Mouse (Mus musculus) bone marrow macrophage, adult 2 months (primary cell): ENCODE results near the gene Gna14. TPM values are rescaled to one million over a fixed set of nuclear protein-coding genes. Genes with fewer than 3 reads are reported as not detected.

Experiments
- H3K27ac ChIP-seq: 2 replicates; pipeline ENCODE4 v1.5.1; 2012; ENCODE audit warnings: low read depth, low read length; ENCODE audit not compliant: insufficient read depth
- H3K4me1 ChIP-seq: 2 replicates; pipeline ENCODE4 v1.6.1; 2012; ENCODE audit warnings: low read length; ENCODE audit not compliant: control insufficient read depth, insufficient read depth
- H3K4me3 ChIP-seq: 2 replicates; pipeline ENCODE4 v1.5.1; 2012; ENCODE audit warnings: mild to moderate bottlenecking, low read length, moderate library complexity; ENCODE audit not compliant: insufficient read depth
- CTCF ChIP-seq: IDR thresholded peaks from 2 replicates; pipeline ENCODE4 v1.5.1; 2012; ENCODE audit warnings: low read depth, mild to moderate bottlenecking, low read length, moderate library complexity
- POLR2A ChIP-seq: IDR thresholded peaks from 2 replicates; pipeline ENCODE4 v1.6.1; 2012; ENCODE audit warnings: mild to moderate bottlenecking, low read depth, low read length, borderline replicate concordance
- polyA plus RNA-seq: library from polyadenylated mRNA; stranded (reverse); fragments of >200 nt; gene quantifications from 2 replicates; pipeline ENCODE4 v1.2.4, GENCODE M21; 2012; ENCODE audit not compliant: missing spikeins, insufficient read depth, insufficient read length

The Gna14 gene
- polyA plus RNA-seq, 1 experiment, result not detected

DNA sequence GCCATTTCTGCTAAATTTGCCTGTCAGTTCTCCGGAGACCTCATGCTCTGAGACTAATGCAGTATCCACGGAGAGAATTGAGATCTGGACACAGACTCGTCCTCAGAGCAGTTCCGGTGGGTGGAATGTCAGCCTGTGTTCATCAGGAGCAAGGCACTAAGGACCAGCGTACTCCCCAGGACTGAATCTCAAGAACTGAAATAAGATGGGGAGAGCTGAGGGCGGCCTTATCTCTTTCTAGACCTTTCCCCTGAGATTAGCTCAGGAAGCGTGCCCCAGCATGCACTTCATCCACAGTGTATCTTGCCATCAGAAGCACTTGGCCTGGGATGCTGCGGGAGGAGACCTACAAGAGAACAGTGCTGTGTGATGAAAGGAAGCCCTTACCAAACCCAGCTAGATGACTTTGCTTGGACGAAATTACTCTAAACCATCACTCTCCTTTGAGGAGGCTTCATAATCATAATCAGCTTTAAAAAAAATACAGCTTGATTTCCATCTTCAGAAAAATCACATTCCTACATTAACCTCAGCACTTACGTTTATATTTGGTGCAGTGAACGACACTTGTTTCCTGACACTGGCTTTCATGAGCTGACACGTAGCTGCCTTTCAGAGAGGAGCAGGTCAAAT is 41.9 kb downstream of the Gna14 start:
- TF ChIP-seq CTCF, result no peak
- TF ChIP-seq POLR2A, result no peak
- Histone ChIP-seq H3K4me3 (no peak overlapping the region), H3K4me1 (no peaks in the 10 kb centered on the region), H3K27ac (no peak overlapping the region)

DNA sequence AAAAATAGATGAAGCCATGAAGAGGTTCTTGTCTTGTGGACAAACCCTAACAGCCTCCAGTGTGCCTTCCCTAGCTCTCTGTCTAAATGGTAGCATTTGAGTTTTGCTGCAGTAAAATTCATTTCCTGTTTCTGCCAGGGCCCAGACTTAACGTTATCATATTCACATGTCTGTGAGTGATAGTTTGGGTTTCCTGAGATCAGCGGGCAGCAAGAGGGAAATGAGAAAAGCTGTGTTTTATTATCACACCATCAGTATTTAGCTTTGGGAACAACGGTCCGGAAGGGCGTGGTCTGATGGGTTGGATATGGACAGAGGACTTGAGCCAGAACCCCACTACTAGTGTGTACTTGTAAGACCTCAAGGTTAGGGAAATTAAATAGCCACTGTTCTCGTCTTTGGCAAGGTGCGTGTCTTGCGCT is 42.6 kb downstream of the Gna14 start:
- TF ChIP-seq CTCF, result no peak
- TF ChIP-seq POLR2A, result no peak
- H3K4me1 ChIP-seq, result no peaks in the 10 kb centered on the region
- H3K27ac ChIP-seq, result no peak overlapping the region
- no peak overlapping the region for H3K4me3 ChIP-seq

- no peak for TF ChIP-seq CTCF
- TF ChIP-seq POLR2A, result no peak
- Histone ChIP-seq H3K4me3 (no peak overlapping the region), H3K4me1 (no peaks in the 10 kb centered on the region), H3K27ac (no peak overlapping the region)
Measured at GRCm38 (mm10) chr19:16482047-16482446, 46.5 kb downstream of the Gna14 start.

GRCm38 (mm10) chr19:16484237-16484636 is 48.7 kb downstream of the Gna14 start:
- Histone ChIP-seq H3K4me3 (no peak overlapping the region), H3K27ac (no peak overlapping the region), H3K4me1 (no peaks in the 10 kb centered on the region)
- TF ChIP-seq CTCF (no peak), POLR2A (no peak)

DNA sequence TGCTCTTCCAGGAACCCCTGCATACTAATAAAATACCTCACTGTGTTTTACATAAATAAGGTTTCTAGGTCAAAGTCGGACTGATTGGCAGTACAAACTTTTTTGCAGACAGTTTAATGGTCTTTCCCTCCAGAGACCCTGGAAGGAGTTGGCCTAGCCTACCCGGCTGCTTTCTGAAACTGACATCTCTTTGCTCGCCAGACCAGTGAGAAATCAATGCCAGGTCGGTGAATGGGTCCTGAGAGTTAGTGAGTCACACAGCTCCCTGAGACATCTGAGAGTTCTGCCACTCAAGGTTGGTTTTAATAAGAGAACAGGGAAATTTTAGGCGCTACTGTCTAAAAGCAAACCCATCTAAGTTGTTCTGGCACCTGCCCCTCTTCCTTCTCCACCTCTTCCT is 49.1 kb downstream of the Gna14 start:
- no peak for TF ChIP-seq POLR2A
- TF ChIP-seq CTCF, result no peak
- Histone ChIP-seq H3K4me1 (no peaks in the 10 kb centered on the region), H3K4me3 (no peak overlapping the region), H3K27ac (no peak overlapping the region)

DNA sequence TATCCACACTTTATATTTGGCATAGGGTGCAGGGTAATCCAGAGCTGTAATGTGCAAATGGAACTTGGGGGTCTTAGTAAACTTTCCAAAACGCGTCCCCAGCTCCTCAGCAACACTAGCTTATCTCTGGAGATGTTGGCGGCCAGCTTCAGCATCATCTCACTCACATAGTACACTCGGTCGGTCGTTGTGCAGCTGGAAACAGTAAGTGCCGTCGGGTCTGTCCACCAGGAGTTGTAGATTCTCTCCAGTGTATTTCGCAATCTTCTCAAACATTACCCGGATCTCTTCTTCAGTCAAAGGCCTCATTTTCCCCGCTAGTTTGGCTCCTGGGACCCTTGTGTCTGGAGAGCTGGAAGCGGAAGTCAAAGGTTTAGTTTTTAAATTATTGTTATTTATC is 55.2 kb downstream of the Gna14 start:
- H3K27ac ChIP-seq, result no peak overlapping the region
- no peak for TF ChIP-seq CTCF
- no peak for TF ChIP-seq POLR2A
- no peaks in the 10 kb centered on the region for H3K4me1 ChIP-seq
- no peak overlapping the region for H3K4me3 ChIP-seq

DNA sequence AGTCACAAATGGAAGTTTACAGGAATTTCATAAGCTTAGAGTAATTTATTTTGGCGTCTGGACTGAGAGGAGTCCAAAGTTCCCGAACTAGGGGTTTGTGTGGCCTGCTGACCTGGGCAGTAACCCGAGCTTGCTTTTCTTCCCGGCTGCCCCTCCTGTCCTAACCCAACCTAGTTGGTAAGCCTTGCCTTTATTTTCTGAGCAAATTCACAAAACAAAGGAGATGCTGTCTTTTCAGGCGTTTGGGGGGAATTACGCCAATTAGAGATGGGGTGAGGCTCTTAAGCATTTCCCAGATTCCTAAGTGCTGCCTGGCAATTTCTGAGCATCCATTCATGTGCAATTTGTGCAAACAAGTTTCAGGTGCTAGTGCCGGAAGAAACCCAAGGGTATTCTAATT is 55.9 kb downstream of the Gna14 start:
- Histone ChIP-seq H3K4me1 (no peaks in the 10 kb centered on the region), H3K27ac (no peak overlapping the region), H3K4me3 (no peak overlapping the region)
- no peak for TF ChIP-seq CTCF

DNA sequence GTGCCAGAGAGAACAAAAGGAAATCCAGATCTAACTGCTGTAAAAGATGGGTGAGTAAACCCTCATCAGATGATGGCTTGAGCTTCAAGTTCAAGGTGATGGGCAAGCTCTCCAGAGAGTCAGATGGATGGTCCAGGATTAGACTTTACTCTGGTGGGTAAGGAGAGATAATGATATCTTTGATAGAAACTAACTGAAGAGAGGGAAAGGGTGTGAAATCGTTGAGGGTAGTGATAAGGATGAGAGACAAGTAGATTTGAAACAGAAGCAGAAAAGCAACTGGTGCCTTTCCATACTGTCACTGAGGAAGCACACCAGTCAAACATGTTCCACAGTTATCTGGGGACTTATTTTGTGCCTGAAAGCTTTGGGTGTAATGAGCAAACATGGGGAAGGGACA is 56.9 kb downstream of the Gna14 start:
- no peak overlapping the region for H3K27ac ChIP-seq
- H3K4me3 ChIP-seq, result no peak overlapping the region
- no peak for TF ChIP-seq POLR2A
- TF ChIP-seq CTCF, result no peak
- H3K4me1 ChIP-seq, result no peaks in the 10 kb centered on the region

DNA sequence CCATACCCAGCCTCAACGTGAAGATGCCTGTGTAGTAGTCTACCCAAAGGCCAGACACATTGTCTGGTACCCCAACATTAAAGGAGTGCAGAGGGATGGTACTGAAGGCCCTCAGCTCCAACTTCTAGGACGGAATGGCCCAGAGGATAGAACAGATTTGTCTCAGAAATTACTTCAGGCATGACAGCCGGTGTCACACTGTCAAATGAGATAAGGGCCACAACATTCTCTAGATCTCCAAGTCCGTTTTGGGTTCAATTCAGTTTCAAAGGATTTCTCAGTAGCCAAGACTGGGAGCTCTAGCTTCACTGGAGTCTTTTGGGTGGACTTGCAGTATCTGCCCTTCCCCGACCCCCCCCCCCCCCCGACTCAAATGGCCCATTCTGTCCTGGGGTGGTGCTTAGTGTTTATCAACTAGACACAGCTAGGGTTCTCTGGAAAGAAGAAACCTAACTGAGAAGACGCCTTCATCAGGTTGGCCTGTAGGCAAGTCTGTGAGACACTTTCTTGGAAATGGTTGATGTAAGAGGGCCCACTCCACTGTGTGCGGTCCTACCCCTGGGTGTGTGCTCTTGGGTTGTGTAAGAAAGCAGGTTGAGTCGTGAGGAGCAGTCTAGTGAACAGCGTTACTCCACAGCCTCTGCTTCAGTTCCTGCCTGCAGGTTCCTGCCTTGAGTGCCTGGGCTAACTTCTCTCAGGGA is 59.4 kb downstream of the Gna14 start:
- H3K4me1 ChIP-seq, result no peaks in the 10 kb centered on the region
- no peak for TF ChIP-seq CTCF
- no peak for TF ChIP-seq POLR2A
- H3K4me3 ChIP-seq, result no peak overlapping the region
- no peak overlapping the region for H3K27ac ChIP-seq

- Histone ChIP-seq H3K27ac (no peak overlapping the region), H3K4me1 (no peaks in the 10 kb centered on the region), H3K4me3 (no peak overlapping the region)
- TF ChIP-seq POLR2A, result no peak
- no peak for TF ChIP-seq CTCF
Measured at GRCm38 (mm10) chr19:16496016-16496415, 60.5 kb downstream of the Gna14 start.
